Mouse (Mus musculus) bone marrow, adult 2 months (tissue): ENCODE results near the gene Rpl37. TPM values are rescaled to one million over a fixed set of nuclear protein-coding genes. Genes with fewer than 3 reads are reported as not detected.

Experiments used
- H3K27ac ChIP-seq: fragments of 200-500 bp; 2 replicates; pipeline ENCODE4 v1.5.1; 2012; ENCODE audit warnings: low read depth, mild to moderate bottlenecking, control low read depth, inconsistent platforms, low read length; ENCODE audit not compliant: control insufficient read depth, poor library complexity, insufficient read depth
- H3K4me1 ChIP-seq: fragments of 200-500 bp; 2 replicates; pipeline ENCODE4 v1.6.1; 2011; ENCODE audit warnings: low read length; ENCODE audit not compliant: control insufficient read depth, insufficient read depth
- H3K4me3 ChIP-seq: fragments of 200-500 bp; replicated peaks from 2 replicates; pipeline ENCODE3; 2011; ENCODE audit warnings: mild to moderate bottlenecking, low read depth, low read length, control low read depth; ENCODE audit not compliant: control insufficient read depth
- CTCF ChIP-seq: fragments of 200-500 bp; IDR thresholded peaks from 2 replicates; pipeline ENCODE4 v1.5.1; 2011; ENCODE audit warnings: low read length, control low read depth; ENCODE audit not compliant: control insufficient read depth, insufficient read depth
- POLR2A ChIP-seq: fragments of 200-500 bp; IDR thresholded peaks from 2 replicates; pipeline ENCODE4 v1.6.1; 2011; ENCODE audit warnings: low read depth, mild to moderate bottlenecking, control low read depth, low read length, borderline replicate concordance; ENCODE audit not compliant: control insufficient read depth
- WGBS: fragments of 180-500 bp; shearing (Covaris S2); methylation state at CpG from one replicate; pipeline ENCODE4 v1.1.7; 2018; 5-methylcytosine and 5-hydroxymethylcytosine counted together
- polyA plus RNA-seq: library from polyadenylated mRNA; stranded (reverse); fragments of >200 nt; gene quantifications from 2 replicates; pipeline ENCODE4 v1.2.4, GENCODE M21; 2011; ENCODE audit warnings: low replicate concordance; ENCODE audit not compliant: missing spikeins, insufficient read depth, insufficient read length

Rpl37 gene
- polyA plus RNA-seq, 1 experiment = 809 TPM

DNA sequence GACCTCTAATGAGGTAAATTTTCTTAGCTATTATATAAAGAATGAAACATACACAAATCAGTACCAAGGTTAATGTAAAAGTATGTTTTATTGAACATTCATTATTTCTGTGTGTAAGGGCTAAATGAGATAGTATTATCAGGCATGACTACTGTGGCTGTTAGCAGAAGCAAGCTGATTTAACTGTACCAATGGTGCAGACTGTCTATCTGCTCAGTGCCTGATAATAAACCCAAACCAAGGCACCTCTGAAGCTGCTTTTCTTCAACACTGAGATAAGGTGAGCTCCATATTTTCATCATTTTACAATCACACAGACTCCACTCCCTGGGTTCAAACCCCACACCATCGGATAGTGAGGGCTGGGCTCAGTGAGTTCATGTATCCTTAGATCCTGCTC, 19.1 kb upstream of the Rpl37 start:
- 63% methylated on average over 1 of the region's 1 CpGs for WGBS
- no peak for TF ChIP-seq POLR2A
- TF ChIP-seq CTCF = no peak

GRCm38 (mm10) chr15:5102312-5102711, 14.1 kb upstream of the Rpl37 start:
- H3K27ac ChIP-seq = no peak overlapping the region
- no peak for TF ChIP-seq CTCF
- no peak for TF ChIP-seq POLR2A
- WGBS = 86% methylated on average over 4 of the region's 4 CpGs
- H3K4me1 ChIP-seq = no peaks in the 10 kb centered on the region; the same call in 1 of the 2 replicates
- no peak overlapping the region for H3K4me3 ChIP-seq

More for the DNA sequence above, 19.1 kb upstream of the Rpl37 start:
- Histone ChIP-seq H3K4me3 (no peak overlapping the region), H3K4me1 (no peaks in the 10 kb centered on the region), H3K27ac (no peak overlapping the region)

GRCm38 (mm10) chr15:5105891-5106290, 10.6 kb upstream of the Rpl37 start:
- 78% methylated on average over 6 of the region's 6 CpGs for WGBS
- H3K4me1 ChIP-seq = peaks cover 2% of the 10 kb centered on the region; the same call in 1 of the 2 replicates
- no peak overlapping the region for H3K4me3 ChIP-seq
- no peak overlapping the region for H3K27ac ChIP-seq
- TF ChIP-seq POLR2A = no peak
- TF ChIP-seq CTCF = no peak

GRCm38 (mm10) chr15:5106293-5106692, 10.2 kb upstream of the Rpl37 start:
- 39% methylated on average over 2 of the region's 2 CpGs for whole genome bisulfite sequencing
- H3K27ac ChIP-seq = no peak overlapping the region
- H3K4me3 ChIP-seq = no peak overlapping the region
- TF ChIP-seq CTCF = no peak
- no peak for TF ChIP-seq POLR2A
- peaks cover 2% of the 10 kb centered on the region; the same call in 1 of the 2 replicates for H3K4me1 ChIP-seq

GRCm38 (mm10) chr15:5107686-5108654, 8.5 kb upstream of the Rpl37 start, which contains the start of gene Card6:
Gene Card6, minus strand, starts transcription at chr15:5108539.
- no peak for TF ChIP-seq CTCF
- TF ChIP-seq POLR2A = no peak
- Histone ChIP-seq H3K27ac (peak within 1 kb of the TSS; percentile 61), H3K4me1 (peaks cover 2% of the 10 kb centered on the region; the same call in 1 of the 2 replicates), H3K4me3 (peak within 1 kb of the TSS; percentile 58)
- WGBS = 2% methylated on average over 21 of the region's 21 CpGs

DNA sequence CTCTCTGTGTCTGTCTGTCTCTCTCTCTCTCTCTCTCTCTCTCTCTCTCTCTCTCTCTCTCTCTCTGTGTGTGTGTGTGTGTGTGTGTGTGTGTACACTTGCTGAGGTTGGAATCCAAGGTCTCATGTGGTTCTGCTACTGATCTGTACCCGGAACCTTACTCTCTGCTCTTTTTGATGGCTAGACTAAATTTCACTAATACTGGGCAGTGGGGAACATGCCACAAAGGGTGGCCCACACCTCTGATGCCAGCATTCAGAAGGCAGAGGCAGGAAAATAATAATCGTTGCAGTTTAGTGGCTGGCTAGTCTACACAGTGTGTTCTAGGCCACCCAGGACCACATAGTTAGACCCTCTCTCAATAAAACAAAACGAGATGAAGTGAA, 7.8 kb upstream of the Rpl37 start:
- TF ChIP-seq POLR2A = no peak
- TF ChIP-seq CTCF = no peak
- no peak overlapping the region for H3K4me3 ChIP-seq
- H3K4me1 ChIP-seq = peaks cover 2% of the 10 kb centered on the region; the same call in 1 of the 2 replicates
- WGBS = 23% methylated on average over 3 of the region's 3 CpGs
- H3K27ac ChIP-seq = peak overlapping the region; percentile 40; the same call in 1 of the 2 replicates

- 80% methylated on average over 3 of the region's 3 CpGs for WGBS
- H3K27ac ChIP-seq = no peak overlapping the region
- TF ChIP-seq CTCF (no peak), POLR2A (no peak)
- no peak overlapping the region for H3K4me3 ChIP-seq
- H3K4me1 ChIP-seq = peaks cover 2% of the 10 kb centered on the region; the same call in 1 of the 2 replicates
Measured at GRCm38 (mm10) chr15:5112651-5113050, 3.8 kb upstream of the Rpl37 start.

GRCm38 (mm10) chr15:5115173-5115572, 1.3 kb upstream of the Rpl37 start:
- Histone ChIP-seq H3K4me1 (no peaks in the 10 kb centered on the region; the same call in 1 of the 2 replicates), H3K4me3 (no peak overlapping the region), H3K27ac (no peak overlapping the region)
- TF ChIP-seq CTCF (no peak), POLR2A (no peak)
- WGBS = 75% methylated on average over 8 of the region's 8 CpGs
